Mouse (Mus musculus) liver, adult 2 months (tissue): ENCODE measurements around the gene Dgke. TPM values are rescaled to one million over a fixed set of nuclear protein-coding genes. Genes with fewer than 3 reads are reported as not detected.
A peak's percentile ranks its signal among the peaks of the same experiment; 100 is the strongest.
"Not testable (repeated sequence)": the region's sequence is repeated elsewhere in the genome, so short reads cannot be mapped to it uniquely, and the experiment has no call there.

Source experiments
- DNase-seq: peaks from one replicate; pipeline ENCODE4 v3.0.0-alpha.2; 2011; ENCODE audit warnings: low read depth, low spot score; ENCODE audit errors: extremely low read depth
- H3K27ac ChIP-seq: fragments of 200-500 bp; replicated peaks from 2 replicates; pipeline ENCODE4 v1.5.1; 2012; ENCODE audit warnings: low read depth, mild to moderate bottlenecking, control low read depth, inconsistent platforms, low read length; ENCODE audit not compliant: insufficient read depth
- H3K27me3 ChIP-seq: fragments of 200-500 bp; 2 replicates; pipeline ENCODE4 v1.6.1; 2012; ENCODE audit warnings: mild to moderate bottlenecking, moderate library complexity, low read length, inconsistent platforms; ENCODE audit not compliant: control insufficient read depth, insufficient read depth
- H3K36me3 ChIP-seq: fragments of 200-500 bp; 2 replicates; pipeline ENCODE4 v1.6.1; 2012; ENCODE audit warnings: low read length, inconsistent platforms; ENCODE audit not compliant: control insufficient read depth, insufficient read depth
- H3K4me1 ChIP-seq: fragments of 200-500 bp; 2 replicates; pipeline ENCODE4 v1.6.1; 2011; ENCODE audit warnings: low read length; ENCODE audit not compliant: control insufficient read depth, insufficient read depth
- H3K4me3 ChIP-seq: fragments of 200-500 bp; 2 replicates; pipeline ENCODE4 v1.5.1; 2011; ENCODE audit warnings: low read depth, mild to moderate bottlenecking, control low read depth, low read length, moderate library complexity; ENCODE audit not compliant: insufficient read depth
- H3K79me2 ChIP-seq: fragments of 200-500 bp; 2 replicates; pipeline ENCODE4 v1.6.1; 2012; ENCODE audit warnings: inconsistent platforms, mild to moderate bottlenecking, low read length, moderate library complexity; ENCODE audit not compliant: control insufficient read depth, insufficient read depth
- H3K9ac ChIP-seq: fragments of 200-500 bp; 2 replicates; pipeline ENCODE4 v1.6.1; 2012; ENCODE audit warnings: low read depth, mild to moderate bottlenecking, control low read depth, inconsistent platforms, low read length
- CTCF ChIP-seq: fragments of 200-500 bp; IDR thresholded peaks from 2 replicates; pipeline ENCODE4 v1.5.1; 2011; ENCODE audit warnings: low read depth, low read length, control low read depth
- POLR2A ChIP-seq: fragments of 200-500 bp; IDR thresholded peaks from 2 replicates; pipeline ENCODE4 v1.6.1; 2011; ENCODE audit warnings: low read length, control low read depth; ENCODE audit not compliant: insufficient read depth; ENCODE audit errors: extremely low read depth
- WGBS: fragments of 180-500 bp; shearing (Covaris S2); methylation state at CpG from one replicate; pipeline ENCODE4 v1.1.7; 2018; 5-methylcytosine and 5-hydroxymethylcytosine counted together
- polyA plus RNA-seq: library from polyadenylated mRNA; depleted of rRNA; stranded (reverse); fragments of >200 nt; gene quantifications from 2 replicates; pipeline ENCODE4 v1.2.3, GENCODE M21; 2012
- total RNA-seq: library from RNA; depleted of rRNA; stranded (reverse); fragments of >200 nt; gene quantifications from 2 replicates; pipeline ENCODE4 v1.2.3, GENCODE M21; 2014

Dgke gene
- total and polyA plus RNA-seq, 2 experiments = 0.69 to 0.74 TPM

DNA sequence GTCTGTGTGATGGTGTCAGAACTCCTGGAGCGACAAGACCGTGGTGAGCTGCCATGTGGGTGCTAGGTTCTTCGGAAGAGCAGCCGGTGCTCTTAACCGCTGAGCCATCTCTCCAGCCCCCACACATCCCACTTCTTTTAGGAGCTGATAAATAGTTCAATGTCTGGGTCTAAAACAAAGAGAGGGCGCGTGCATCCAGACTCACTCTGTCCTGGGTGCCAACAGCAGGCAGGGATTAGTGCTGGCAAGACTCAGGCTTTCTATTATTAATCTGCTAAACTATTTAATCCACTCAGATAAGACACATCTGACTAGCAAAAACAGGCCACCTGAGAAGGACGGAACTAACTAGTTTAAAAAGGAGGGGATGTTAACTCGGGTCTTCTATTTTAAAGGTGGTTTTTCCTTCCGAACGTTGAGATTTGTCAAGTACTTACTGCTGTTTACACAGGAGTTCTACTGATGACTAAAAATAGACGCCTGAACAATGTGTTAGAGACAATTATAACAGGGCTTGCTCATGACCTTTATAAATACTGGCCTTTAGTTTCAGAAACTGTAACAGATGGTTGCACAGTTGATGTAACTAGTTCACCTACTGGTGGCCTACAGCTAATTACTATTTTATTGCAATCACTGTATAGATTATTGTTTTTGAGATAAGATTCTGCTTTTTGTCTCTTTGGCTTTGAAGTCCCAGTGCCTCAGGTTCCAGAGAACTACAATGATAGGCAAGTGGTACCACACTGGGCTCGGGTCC is 10.5 kb downstream of the Dgke start:
- Histone ChIP-seq H3K4me3 (no peak overlapping the region), H3K27ac (no peak overlapping the region), H3K9ac (no peak overlapping the region), H3K27me3 (no peaks in the 10 kb centered on the region), H3K36me3 (no peaks in the 10 kb centered on the region), H3K4me1 (peaks cover 7% of the 10 kb centered on the region), H3K79me2 (peaks cover 6% of the 10 kb centered on the region; the same call in 1 of the 2 replicates)
- 89% methylated on average over 13 of the region's 13 CpGs for WGBS
- DNase-seq = no peak
- TF ChIP-seq POLR2A (no peak), CTCF (no peak)

DNA sequence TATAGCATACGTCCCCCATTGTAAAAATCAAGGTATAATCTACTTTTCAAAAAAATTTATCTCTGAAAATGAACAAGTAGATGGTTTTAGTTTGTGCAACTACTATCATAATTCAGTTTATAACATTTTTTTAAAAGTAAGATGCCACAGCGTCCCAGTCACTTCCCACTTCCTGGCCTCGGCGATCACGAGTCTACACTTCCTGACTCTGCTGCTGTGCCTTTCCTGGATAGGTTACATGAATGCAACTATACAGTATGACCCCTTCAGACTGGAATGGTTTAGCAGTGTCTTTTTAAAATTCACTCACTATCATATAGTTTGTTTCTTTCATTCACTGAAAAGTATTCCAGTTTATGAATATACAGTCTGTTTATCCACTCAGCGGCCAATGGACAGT is 14.9 kb downstream of the Dgke start:
- 75% methylated on average over 6 of the region's 6 CpGs for WGBS
- DNase-seq = no peak
- no peak overlapping the region for H3K9ac ChIP-seq
- no peaks in the 10 kb centered on the region for H3K79me2 ChIP-seq
- H3K27me3 ChIP-seq = no peaks in the 10 kb centered on the region
- H3K4me3 ChIP-seq = no peak overlapping the region
- peaks cover 7% of the 10 kb centered on the region for H3K36me3 ChIP-seq
- H3K4me1 ChIP-seq = no peaks in the 10 kb centered on the region
- H3K27ac ChIP-seq = no peak overlapping the region
- no peak for TF ChIP-seq CTCF

DNA sequence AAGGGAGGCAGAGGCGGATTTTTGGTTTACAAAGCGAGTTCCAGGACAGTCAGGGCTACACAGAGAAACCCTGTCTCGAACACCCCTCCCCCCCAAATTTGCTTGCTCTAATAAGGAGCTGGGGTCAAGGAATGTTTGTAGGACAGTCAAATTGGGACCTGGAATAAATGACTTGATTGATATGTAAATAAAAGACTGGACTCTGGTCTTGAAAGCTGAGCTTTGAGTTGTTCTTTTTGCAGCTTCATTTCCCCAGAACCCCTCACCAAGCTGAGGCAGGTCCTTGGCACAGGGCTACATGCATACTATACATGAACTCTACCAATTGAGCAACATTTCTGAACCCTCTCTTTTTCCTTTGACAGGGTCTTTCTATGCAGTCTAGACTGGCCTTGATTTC is 20.6 kb downstream of the Dgke start:
- Histone ChIP-seq H3K27me3 (no peaks in the 10 kb centered on the region), H3K4me1 (no peaks in the 10 kb centered on the region; the same call in 1 of the 2 replicates), H3K36me3 (peaks cover 10% of the 10 kb centered on the region), H3K9ac (no peak overlapping the region), H3K27ac (no peak overlapping the region), H3K79me2 (no peaks in the 10 kb centered on the region), H3K4me3 (no peak overlapping the region)
- 82% methylated on average over 3 of the region's 3 CpGs for WGBS
- no peak for DNase-seq
- TF ChIP-seq POLR2A (no peak), CTCF (no peak)

DNA sequence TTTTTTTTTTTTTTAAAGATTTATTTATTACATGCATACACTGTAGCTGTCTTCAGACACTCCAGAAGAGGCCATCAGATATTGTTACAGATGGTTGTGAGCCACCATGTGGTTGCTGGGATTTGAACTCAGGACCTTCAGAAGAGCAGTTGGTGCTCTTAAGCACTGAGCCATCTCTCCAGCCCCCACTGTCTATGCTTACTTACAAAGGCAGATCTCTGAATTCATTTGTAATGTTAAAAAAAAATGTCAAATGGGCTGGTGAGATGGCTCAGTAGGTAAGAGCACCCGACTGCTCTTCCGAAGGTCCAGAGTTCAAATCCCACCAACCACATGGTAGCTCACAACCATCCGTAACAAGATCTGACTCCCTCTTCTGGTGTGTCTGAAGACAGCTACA is 21.1 kb downstream of the Dgke start:
- not testable (repeated sequence) for H3K79me2 ChIP-seq, H3K27ac ChIP-seq, H3K27me3 ChIP-seq, H3K4me3 ChIP-seq, H3K4me1 ChIP-seq, DNase-seq, H3K9ac ChIP-seq
- peaks cover 10% of the 10 kb centered on the region for H3K36me3 ChIP-seq
- WGBS = 98% methylated on average over 3 of the region's 3 CpGs

DNA sequence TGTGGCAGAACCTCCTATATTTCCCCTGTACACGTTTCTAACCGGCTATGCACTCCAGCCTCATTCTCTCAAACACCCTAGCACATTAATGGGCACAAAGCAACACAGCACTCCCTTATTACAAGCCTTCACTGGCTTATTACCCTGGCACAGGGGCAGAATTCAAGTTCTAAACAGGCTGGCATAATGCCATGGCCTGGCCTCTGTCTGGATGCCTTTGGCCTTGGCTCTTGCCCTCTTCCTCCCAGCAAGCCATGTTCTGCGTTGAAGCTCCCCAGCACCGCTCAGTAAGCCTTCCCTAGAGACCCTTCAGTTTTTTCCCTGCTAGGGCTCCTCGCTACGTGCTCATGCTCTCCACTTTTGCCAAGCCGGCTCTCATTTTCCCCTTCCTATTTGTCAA is 23.6 kb downstream of the Dgke start:
- Histone ChIP-seq H3K79me2 (no peaks in the 10 kb centered on the region), H3K4me1 (no peaks in the 10 kb centered on the region; the same call in 1 of the 2 replicates), H3K9ac (no peak overlapping the region), H3K4me3 (no peak overlapping the region), H3K36me3 (peaks cover 7% of the 10 kb centered on the region; the same call in 1 of the 2 replicates), H3K27ac (no peak overlapping the region), H3K27me3 (no peaks in the 10 kb centered on the region)
- TF ChIP-seq CTCF = no peak
- TF ChIP-seq POLR2A = no peak
- WGBS = 71% methylated on average over 7 of the region's 7 CpGs
- peak; percentile 72 for DNase-seq

DNA sequence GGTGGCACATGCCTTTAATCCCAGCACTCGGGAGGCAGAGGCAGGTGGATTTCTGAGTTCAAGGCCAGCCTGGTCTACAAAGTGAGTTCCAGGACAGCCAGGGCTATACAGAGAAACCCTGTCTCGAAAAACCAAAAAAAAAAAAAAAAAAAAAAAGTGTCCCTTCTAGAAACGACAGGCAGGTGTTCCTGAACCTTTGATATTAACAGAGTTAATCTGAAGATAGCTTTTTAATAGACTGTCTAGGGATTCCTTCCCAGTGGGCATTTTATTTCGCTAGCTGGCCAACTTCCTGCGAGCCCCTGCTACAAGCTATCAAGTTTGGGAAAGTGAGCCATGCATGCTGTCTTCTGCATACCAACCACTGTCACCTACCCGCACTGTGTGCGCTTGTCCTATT is 25.6 kb downstream of the Dgke start:
- not testable (repeated sequence) for H3K4me1 ChIP-seq, H3K9ac ChIP-seq, H3K27me3 ChIP-seq, H3K79me2 ChIP-seq, H3K36me3 ChIP-seq, H3K4me3 ChIP-seq, H3K27ac ChIP-seq, DNase-seq
- WGBS = 88% methylated on average over 6 of the region's 7 CpGs
